ENCODE assay signal across 8 mouse cellular contexts in the genomic region with DNA sequence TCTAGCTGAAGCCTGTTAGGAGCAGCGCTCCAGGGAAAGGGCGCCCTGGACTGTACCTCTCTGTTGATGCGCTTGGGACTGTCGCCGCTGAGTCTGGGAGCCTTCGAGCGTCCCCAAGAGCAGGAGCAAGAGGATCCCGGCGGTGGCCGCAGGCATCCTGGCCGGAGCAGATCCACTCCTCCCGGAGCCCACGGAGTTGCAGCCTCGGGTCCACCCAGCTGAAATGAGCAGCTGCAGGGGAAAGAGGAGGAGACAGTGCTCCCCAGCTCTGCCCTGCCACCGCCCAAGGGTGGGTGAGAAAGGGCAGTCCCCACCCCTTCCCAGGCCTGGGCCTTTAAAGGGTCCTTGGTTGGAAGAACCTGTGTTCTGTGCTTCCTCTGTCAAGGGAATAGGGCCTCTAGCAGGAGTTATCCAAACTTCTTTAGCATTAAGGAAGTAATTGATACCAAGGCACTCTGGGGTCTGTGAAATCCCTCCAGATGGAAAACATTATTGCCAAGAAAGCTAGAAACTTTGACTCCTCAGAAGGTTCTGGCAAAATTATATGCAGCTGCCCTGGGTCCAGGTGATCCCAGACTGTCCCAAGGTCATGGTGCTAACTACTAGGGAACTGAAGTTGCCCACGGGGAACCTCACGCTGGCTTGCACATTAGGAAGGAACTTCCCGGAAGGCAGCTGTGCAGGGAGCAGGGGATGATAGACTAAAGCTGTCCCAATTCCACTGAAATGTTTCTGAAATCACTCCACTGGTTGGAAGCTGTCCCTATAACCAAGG. TPM values are rescaled to one million over a fixed set of nuclear protein-coding genes. Genes with fewer than 3 reads are reported as not detected.
A peak's percentile ranks its signal among the peaks of the same experiment; 100 is the strongest.
DNase-seq lines count a peak whose midpoint lies in the region; ATAC-seq and TF ChIP-seq lines count a peak whose summit lies in the region.
"Had no signal": no experiment of that assay in that cellular context is flagged by ENCODE, and none has a peak within 500 bp of the region (broad histone marks: within the 10 kb centered on the region; RNA-seq: fewer than 3 reads in every experiment).

No protein-coding gene starts in this region.

- WGBS in intestine, embryonic 14.5 days, result 10% methylated on average over 18 of the region's 18 CpGs
- WGBS in liver, embryonic 15.5 days (ENCODE audit: insufficient replicate concordance), result 16% methylated on average over 18 of the region's 18 CpGs
- WGBS in olfactory bulb, adult 2 months, result 19% methylated on average over 18 of the region's 18 CpGs

- H3K9me3 ChIP-seq in intestine, embryonic 14.5 days (ENCODE audit: control insufficient read depth, low read length), result no peaks in the 10 kb centered on the region
- H3K9me3 ChIP-seq in liver, embryonic 15.5 days (replicated peaks), result no peaks in the 10 kb centered on the region

- H3K4me3 ChIP-seq in intestine, embryonic 14.5 days (ENCODE audit: low read depth, low read length), result peak overlapping the region; percentile 43
- H3K4me3 ChIP-seq in liver, embryonic 15.5 days (replicated peaks), result no peak overlapping the region
- peak overlapping the region; percentile 45 for H3K4me3 ChIP-seq in olfactory bulb, adult 2 months (ENCODE audit: insufficient read depth, low read depth, low read length)
- H3K4me3 ChIP-seq: erythroblast, embryonic 14.5 days had no signal

- H3K4me2 ChIP-seq in intestine, embryonic 14.5 days (ENCODE audit: low read length), result peak overlapping the region; percentile 73
- H3K4me2 ChIP-seq in liver, embryonic 15.5 days, result peak overlapping the region; percentile 13; the same call in 1 of the 2 replicates

- intact Hi-C loops in gastrocnemius, postnatal 36 days (cut with DNase I), result no loop called here

- no peak for TF ChIP-seq POLR2A in olfactory bulb, adult 2 months (IDR thresholded peaks at IDR 0.05; ENCODE audit: insufficient read depth, low read depth, low read length)

- peak; percentile 7 for DNase-seq in R1 (ENCODE audit: low read depth, low spot score)
- DNase-seq in cerebellum, postnatal 25 days, result peak; percentile 5 to 17
- DNase-seq in gastrocnemius, postnatal 36 days, result peak; percentile 60 to 65
- DNase-seq in intestine, embryonic 14.5 days (ENCODE audit: low spot score), result peak; percentile 64
- DNase-seq in thymus, postnatal 4 days, result no peak

- 0 out of 2 replicates have a peak, but pooled peaks have one; percentile 19 for ATAC-seq in intestine, embryonic 14.5 days (replicated peaks; ENCODE audit: low FRiP score, low TSS enrichment, low read depth)
- no peak for ATAC-seq in liver, embryonic 15.5 days (ENCODE audit: insufficient read depth)

- no peak for TF ChIP-seq CTCF in olfactory bulb, adult 2 months (IDR thresholded peaks at IDR 0.05; ENCODE audit: insufficient read depth, low read depth, low read length)

- no peaks in the 10 kb centered on the region for H3K36me3 ChIP-seq in intestine, embryonic 14.5 days (ENCODE audit: control insufficient read depth, insufficient read depth, low read length)
- no peaks in the 10 kb centered on the region for H3K36me3 ChIP-seq in liver, embryonic 15.5 days (replicated peaks)

- peak overlapping the region; percentile 40 for H3K9ac ChIP-seq in intestine, embryonic 14.5 days (ENCODE audit: low read length)
- H3K9ac ChIP-seq in liver, embryonic 15.5 days, result no peak overlapping the region

- H3K4me1 ChIP-seq in intestine, embryonic 14.5 days (replicated peaks; ENCODE audit: control insufficient read depth, insufficient read depth, low read length), result 0 out of 2 replicates have a peak, but pooled peaks cover 6% of the 10 kb centered on the region
- H3K4me1 ChIP-seq in liver, embryonic 15.5 days (replicated peaks), result no peaks in the 10 kb centered on the region
- peaks cover 6% of the 10 kb centered on the region for H3K4me1 ChIP-seq in olfactory bulb, adult 2 months (ENCODE audit: control insufficient read depth, insufficient read depth, low read length)

- H3K27me3 ChIP-seq in intestine, embryonic 14.5 days (replicated peaks; ENCODE audit: control insufficient read depth, insufficient read depth, low read length), result no peaks in the 10 kb centered on the region
- no peaks in the 10 kb centered on the region for H3K27me3 ChIP-seq in liver, embryonic 15.5 days

- 0 out of 2 replicates have a peak overlapping the region, but pooled peaks have one; percentile 27 for H3K27ac ChIP-seq in intestine, embryonic 14.5 days (ENCODE audit: low read depth)
- no peak overlapping the region for H3K27ac ChIP-seq in liver, embryonic 15.5 days (replicated peaks)
- H3K27ac ChIP-seq in olfactory bulb, adult 2 months (ENCODE audit: insufficient read depth, low read depth, low read length), result no peak overlapping the region; the same call in 1 of the 2 replicates

RNA-seq across cellular contexts. Expression of gene Lama2, which starts 2.7 kb away (rescaled TPM):
- 10 to 100 TPM; 52.0 to 54.3 TPM for total RNA-seq in gastrocnemius, postnatal 36 days (2021)
- 8.6 and 9.8 TPM in 2 replicates for polyA plus RNA-seq in intestine, embryonic 14.5 days (2014; fragmentation: Nextera tagmentation; extraction: Ambion mirVana)
- polyA plus RNA-seq in liver, embryonic 15.5 days (2015; fragmentation: Nextera tagmentation; extraction: Ambion mirVana), result 0.51 and 0.58 TPM in 2 replicates
- polyA plus RNA-seq in olfactory bulb, adult 2 months (2012; ENCODE audit: insufficient read depth, insufficient read length, low replicate concordance, missing spikeins), result not detected in 2 replicates
- polyA plus RNA-seq: erythroblast, embryonic 14.5 days had no signal
